Mouse (Mus musculus) gastrocnemius, adult 2 months (tissue): ENCODE measurements around the gene Ttyh3. TPM values are rescaled to one million over a fixed set of nuclear protein-coding genes. Genes with fewer than 3 reads are reported as not detected.
A peak's percentile ranks its signal among the peaks of the same experiment; 100 is the strongest.

Experiments used
- DNase-seq: peaks from one replicate; pipeline ENCODE4 v3.0.0; 2022
- H3K27ac ChIP-seq: fragments of 200-600 bp; 2 replicates; pipeline ENCODE4 v1.8.1; 2022; ENCODE audit warnings: mild to moderate bottlenecking
- H3K4me3 ChIP-seq: fragments of 200-600 bp; 2 replicates; pipeline ENCODE4 v1.8.1; 2022; ENCODE audit warnings: mild to moderate bottlenecking, moderate library complexity
- CTCF ChIP-seq: fragments of 200-600 bp; IDR thresholded peaks from 2 replicates; pipeline ENCODE4 v1.8.1; 2022; ENCODE audit warnings: antibody characterized with exemption, mild to moderate bottlenecking, moderate library complexity
- intact Hi-C: fragments of 180-260 bp; cut with DNase I; formaldehyde crosslinking; loops from one replicate; pipeline ENCODE4 v1.15.1; 2025
- total RNA-seq, 2 experiments: library from RNA; stranded (reverse); gene quantifications; 2 replicates each; pipeline ENCODE4 v1.2.3; 2021

Ttyh3 gene
- total RNA-seq, 2 experiments from 2014 or later, result 4.0 to 4.4 TPM

DNA sequence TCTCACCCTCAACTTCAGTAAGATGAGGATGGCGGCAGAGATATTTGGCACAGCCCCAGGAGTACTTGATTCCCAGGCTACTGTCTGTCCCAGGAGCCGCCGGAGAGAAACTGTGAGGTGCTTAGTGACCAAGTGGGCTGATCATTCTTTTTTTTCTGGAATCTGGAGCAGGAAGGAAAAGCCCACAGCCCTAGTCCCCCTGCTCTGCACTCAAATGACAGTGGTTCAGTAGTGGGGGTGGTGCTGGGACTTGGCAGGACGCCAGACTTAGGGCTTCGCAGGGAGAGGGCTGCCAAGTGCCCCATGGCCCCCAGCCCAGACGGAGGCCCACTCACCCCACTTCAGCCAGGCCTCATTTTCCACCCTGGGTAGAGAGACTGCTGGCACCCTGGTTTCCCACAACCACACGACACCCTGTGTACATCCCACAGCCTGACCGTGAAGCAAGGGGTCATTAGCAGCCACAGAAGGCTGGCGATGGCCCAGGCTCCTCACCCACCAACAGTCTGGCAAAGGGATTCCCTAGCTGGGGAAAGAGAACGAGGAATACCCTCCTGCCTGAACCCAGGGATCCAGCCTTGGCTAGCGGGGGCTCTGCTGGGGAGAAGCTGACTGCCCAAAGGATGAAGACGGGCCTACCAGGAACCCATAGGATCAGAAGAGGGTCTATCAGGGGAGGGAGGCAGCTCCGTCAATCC, 861 bp downstream of the Ttyh3 start:
- no peak for TF ChIP-seq CTCF
- intact Hi-C loops, result no loop called here
- H3K27ac ChIP-seq, result peak overlapping the region; percentile 87
- DNase-seq, result peak; percentile 64
- H3K4me3 ChIP-seq, result peak overlapping the region; percentile 77

DNA sequence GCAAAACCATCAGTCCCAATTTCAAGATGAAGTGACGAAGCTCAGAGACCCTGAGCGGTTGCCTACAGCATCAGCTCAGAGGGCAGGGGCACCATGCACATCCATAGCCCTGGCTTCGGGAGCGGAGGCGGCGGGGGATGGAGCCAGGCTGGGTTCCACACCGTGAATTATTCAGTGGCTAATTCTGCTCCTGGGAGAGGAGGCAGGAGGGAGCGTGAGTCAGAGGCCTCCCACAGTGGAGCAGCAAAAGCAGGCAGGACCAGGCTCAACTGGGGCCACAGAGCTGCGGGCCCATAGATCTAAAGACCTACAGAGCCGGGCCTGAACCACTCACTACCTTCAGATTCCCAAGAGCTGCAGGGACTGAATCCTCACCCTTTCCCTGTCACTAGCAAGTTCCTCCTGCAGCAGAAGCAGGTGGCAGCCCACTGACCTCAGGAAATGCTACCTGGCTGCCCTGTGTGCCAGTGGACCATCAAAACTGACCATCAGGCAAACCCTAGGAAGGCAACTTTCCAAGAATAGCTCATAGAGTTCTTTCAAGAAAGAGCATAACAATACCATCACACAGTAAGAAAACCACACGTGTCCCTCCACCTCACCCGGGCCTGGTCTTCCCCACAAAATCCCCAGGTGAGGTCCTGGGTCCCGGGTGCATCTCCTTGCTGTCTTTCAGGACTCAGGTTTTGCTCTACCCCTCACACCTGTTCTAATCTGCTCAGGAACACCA, 1.6 kb downstream of the Ttyh3 start:
- H3K27ac ChIP-seq, result peak overlapping the region; percentile 87
- intact Hi-C loops, result no loop called here
- no peak for TF ChIP-seq CTCF
- H3K4me3 ChIP-seq, result peak overlapping the region; percentile 77
- DNase-seq, result no peak

DNA sequence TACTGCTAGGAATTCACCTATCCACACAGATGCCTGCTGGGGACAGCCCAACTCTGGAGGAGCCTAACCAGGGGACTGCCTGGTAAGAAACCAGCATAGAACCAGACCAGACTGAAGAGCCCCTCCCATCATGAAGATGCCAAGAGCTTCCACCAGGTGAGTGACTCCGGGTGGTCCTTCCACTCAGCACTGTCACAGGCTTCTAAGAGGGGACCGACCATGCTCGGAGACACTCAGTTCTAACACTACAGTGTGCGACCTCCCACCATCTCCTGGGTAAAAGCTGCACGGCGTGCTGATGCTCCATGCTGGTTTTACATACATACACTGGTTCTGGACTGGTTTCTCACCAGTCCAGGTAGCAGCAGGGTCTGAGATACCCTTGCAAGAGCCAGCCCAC, 2.7 kb downstream of the Ttyh3 start:
- intact Hi-C loops, result no loop called here
- Histone ChIP-seq H3K27ac (no peak overlapping the region), H3K4me3 (no peak overlapping the region)
- no peak for TF ChIP-seq CTCF
- DNase-seq, result no peak

DNA sequence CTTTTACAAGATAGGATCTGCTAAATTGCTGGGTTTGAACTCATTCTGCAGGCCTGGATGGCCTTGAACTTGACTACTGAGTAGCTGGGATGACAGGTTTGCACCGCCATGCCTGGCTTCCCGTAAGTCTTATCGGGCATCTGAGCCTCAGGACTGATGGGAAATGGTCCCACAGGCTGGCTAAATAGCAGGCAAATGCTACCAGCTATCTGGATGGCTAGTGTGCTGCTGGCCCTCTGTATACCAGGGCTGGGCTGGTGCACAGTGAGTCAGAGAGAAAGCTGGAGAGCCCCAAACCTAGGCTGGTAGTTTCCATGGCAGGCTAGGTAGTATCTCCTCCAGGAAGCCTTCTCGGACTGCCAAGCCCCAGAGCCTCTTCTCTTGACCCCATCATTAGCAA, 3.4 kb downstream of the Ttyh3 start:
- TF ChIP-seq CTCF, result no peak
- intact Hi-C loops, result no loop called here
- H3K4me3 ChIP-seq, result no peak overlapping the region
- no peak overlapping the region for H3K27ac ChIP-seq
- DNase-seq, result no peak

DNA sequence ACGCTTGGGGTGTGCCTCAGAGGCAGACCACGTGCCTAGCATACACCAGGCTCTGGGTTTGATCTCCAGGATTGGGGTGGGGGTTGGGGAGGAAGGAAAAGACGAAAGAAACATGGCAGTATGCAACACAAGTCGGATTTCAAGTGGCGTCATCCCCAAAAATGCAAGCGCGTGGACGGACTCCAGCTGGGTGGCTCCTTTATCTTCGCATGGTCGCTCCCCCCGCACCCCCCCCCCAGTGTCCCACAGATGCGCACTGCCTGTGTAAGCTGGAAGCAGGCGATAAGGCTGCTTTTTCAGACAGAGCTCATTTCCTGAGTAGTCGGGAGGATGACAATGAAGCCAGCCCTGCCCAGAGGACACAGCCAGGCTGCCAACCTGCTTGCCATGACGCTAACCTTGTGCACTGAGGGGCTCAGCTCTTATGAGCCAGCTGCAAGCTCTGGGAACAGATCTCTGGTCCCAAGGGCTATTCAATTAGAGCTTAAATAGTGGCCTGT, 4.1 kb downstream of the Ttyh3 start:
- no peak for DNase-seq
- TF ChIP-seq CTCF, result no peak
- no peak overlapping the region for H3K27ac ChIP-seq
- intact Hi-C loops, result no loop called here
- H3K4me3 ChIP-seq, result no peak overlapping the region

DNA sequence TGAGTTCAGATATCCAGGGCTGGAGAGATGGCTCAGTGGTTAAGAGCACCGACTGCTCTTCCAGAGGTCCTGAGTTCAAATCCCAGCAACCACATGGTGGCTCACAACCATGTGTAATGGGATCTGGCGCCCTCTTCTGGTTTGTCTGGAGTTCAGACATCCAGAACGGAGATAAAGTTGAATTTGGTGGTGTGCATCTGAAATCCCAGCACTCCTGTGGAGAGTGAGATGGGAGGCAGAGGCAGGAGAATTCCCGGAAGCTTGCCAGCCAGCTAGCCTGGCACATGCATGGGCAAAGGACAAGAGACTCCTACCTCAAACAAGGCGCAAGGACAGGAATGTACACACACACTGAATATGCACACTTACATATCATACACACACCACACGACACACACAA, 4.6 kb downstream of the Ttyh3 start:
- intact Hi-C loops, result no loop called here
- TF ChIP-seq CTCF, result peak; percentile 43
- DNase-seq, result no peak
- Histone ChIP-seq H3K27ac (no peak overlapping the region), H3K4me3 (no peak overlapping the region)

DNA sequence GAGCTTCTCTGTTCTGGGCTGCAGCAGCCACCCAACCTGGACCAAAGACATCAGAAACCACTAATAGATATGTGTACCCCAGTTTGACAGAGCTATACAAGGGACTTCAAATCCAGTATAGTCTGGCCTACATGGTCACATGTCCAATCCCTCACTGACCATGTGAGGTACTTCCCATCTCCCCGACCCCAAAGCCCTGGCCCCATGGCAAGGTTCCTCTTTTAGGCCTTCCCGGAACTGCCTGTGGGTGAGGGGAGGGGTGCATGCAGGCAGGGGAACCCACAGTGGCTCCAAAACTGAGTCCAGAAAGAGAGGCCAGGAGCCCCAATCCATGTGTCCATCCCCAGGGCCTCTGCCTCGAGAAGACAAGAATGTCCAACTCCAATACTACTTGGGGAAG, 6.8 kb downstream of the Ttyh3 start:
- intact Hi-C loops, result no loop called here
- DNase-seq, result peak; percentile 51
- no peak for TF ChIP-seq CTCF
- peak overlapping the region; percentile 79 for H3K27ac ChIP-seq
- no peak overlapping the region for H3K4me3 ChIP-seq

DNA sequence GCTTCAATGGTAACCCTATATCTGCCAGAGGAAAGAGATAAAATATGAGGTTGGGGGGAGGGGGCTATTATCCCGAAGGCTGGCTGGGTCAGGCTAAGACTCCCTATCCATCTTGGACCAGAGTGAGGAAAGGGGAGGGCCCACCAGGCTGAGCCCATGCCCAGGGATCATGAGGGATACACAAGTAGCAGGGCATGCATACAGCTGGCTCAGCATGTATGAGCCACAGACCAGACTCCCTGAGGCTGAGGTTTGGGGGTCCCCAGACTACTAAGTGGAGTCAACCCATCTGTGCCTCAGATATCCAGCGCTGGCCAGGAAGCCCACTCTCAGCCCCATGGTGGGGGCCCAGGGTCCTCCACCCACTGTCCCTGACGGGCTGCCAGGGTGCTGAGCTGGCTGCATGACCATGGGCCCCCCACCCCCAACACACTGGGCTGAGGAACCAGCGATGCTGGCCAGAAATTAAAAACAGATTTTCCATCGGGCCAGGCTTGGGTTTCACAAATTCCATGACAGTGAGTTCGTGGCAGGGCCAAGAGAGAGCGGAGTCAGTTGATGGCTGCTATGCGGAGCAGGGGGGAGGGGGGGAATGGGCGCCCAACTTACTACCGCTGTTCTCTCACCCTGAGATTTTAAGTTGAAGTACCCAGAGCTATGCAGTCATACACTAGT, 7.4 kb downstream of the Ttyh3 start:
- DNase-seq, result peak; percentile 56
- H3K27ac ChIP-seq, result peak overlapping the region; percentile 79
- TF ChIP-seq CTCF, result no peak
- H3K4me3 ChIP-seq, result 0 out of 2 replicates have a peak overlapping the region, but pooled peaks have one; percentile 3
- intact Hi-C loops, result no loop called here

DNA sequence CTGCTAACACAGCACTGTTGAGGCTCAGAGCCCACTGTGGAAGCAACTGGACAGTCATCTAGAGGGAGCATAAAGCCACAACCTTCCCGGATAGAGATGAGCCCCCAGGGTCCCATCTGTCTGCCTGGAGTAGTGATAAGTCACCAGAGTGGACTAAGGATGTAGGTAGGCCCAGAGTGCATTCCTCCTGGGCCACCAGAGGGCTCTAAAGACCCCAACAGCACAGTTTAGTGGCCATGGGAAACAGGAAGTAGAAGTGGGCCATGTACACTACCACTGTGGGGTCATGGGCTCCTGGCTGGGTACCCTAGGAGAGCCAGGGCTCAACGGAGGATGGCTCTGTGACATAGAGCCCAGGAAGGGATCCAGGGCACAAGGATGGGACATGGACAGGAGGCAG, 8.0 kb downstream of the Ttyh3 start:
- no peak overlapping the region for H3K4me3 ChIP-seq
- peak overlapping the region; percentile 79 for H3K27ac ChIP-seq
- no peak for DNase-seq
- intact Hi-C loops, result no loop called here
- peak; percentile 19; the same call in 1 of the 2 replicates for TF ChIP-seq CTCF

DNA sequence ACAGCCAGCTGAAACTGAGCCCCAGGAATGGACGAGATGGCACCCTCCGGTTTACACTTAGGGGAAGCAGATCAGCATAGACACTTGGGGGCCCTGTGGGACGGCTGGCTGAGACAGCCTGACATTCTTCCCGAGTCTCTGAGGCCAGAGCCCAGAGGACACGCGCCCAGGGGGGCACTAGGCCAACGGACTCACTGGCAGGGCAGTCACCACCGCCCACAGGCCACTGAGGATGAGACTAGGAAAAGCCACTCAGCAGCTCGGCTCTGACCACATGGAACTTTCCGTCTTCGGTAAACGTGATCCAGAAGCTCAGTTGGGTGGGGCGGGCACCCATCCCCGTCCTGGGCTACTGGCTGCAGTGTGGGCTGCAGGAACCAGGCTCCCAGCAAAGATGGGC, 9.0 kb downstream of the Ttyh3 start:
- intact Hi-C loops, result no loop called here
- Histone ChIP-seq H3K27ac (peak overlapping the region; percentile 79), H3K4me3 (peak overlapping the region; percentile 21)
- peak; percentile 93 for DNase-seq
- TF ChIP-seq CTCF, result peak; percentile 4; the same call in 1 of the 2 replicates

DNA sequence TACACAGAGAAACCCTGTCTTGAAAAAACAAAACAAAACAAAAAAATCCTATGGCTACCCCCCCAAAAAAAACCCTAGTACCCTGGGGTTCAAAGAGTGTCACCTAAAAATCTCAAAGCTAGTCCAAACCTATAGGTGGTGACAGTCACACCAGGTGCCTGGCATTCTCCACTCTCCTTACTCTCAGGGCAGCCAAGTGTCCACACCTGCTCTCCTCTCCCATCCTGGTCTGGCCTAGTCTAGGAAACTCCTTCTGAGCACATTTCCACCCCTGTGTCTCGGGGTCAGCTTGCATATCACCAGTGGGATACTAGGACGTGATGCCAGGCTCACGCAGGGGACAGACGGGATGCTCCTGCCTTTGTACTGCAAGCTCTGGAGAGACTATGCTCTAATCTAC, 9.5 kb downstream of the Ttyh3 start:
- Histone ChIP-seq H3K27ac (peak overlapping the region; percentile 79), H3K4me3 (peak overlapping the region; percentile 21; the same call in 1 of the 2 replicates)
- intact Hi-C loops, result no loop called here
- TF ChIP-seq CTCF, result no peak
- DNase-seq, result no peak

DNA sequence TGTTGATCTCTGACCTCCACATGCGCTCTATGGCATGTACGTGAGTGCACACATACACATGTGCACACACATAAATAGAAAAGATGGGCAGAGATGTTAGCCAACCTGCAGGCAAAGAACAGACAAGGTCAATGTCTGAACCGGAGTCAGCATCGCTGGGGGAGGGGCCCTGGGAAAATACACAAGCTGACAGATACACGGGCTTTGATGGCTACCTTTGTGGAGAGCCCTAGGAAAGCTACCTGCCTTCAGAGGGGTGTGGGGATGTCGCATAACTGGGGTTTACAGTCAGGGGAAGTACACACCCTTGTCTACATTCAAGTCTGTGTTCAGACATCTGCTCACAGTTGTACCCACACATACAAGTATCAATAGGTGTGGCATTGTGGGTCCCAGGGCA, 10.3 kb downstream of the Ttyh3 start:
- no peak for DNase-seq
- H3K4me3 ChIP-seq, result no peak overlapping the region
- intact Hi-C loops, result no loop called here
- TF ChIP-seq CTCF, result no peak
- no peak overlapping the region for H3K27ac ChIP-seq

DNA sequence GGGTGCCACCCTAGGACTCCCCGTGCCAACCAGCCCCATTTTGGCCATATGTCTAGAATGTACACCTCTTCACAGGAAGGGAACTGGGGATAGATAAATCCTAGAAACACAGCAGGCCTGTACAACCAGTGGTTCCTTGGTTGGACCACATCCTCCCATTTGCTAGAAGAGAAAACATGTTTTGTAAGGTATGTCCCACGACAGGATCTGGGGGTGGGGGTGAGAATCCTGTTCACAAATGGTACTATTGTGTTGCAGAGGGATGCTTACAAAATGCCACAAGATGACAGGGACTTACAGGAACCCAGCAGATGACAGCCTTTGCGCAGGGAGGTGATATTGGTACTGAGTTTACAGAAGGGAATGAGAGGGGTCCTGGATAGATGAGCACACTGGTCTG, 10.8 kb downstream of the Ttyh3 start:
- intact Hi-C loops, result no loop called here
- peak overlapping the region; percentile 44; the same call in 1 of the 2 replicates for H3K27ac ChIP-seq
- H3K4me3 ChIP-seq, result no peak overlapping the region
- no peak for TF ChIP-seq CTCF
- no peak for DNase-seq
